Mouse (Mus musculus) right cerebral cortex, adult 18-20 months (tissue): ENCODE results near the gene Lrmda.

Experiments used
- DNase-seq: peaks from one replicate; pipeline ENCODE4 v3.0.0; 2022; ENCODE audit warnings: mixed read lengths

Gene Lrmda

GRCm38 (mm10) chr14:22995184-22995935, 975.8 kb downstream of the Lrmda start:
- no peak for DNase-seq

- no peak for DNase-seq
Measured at GRCm38 (mm10) chr14:22998906-22999305, 979.4 kb downstream of the Lrmda start.

- DNase-seq = no peak
Measured at GRCm38 (mm10) chr14:23011989-23012388, 992.5 kb downstream of the Lrmda start.

- DNase-seq = no peak
Measured at GRCm38 (mm10) chr14:23014747-23015286, 995.3 kb downstream of the Lrmda start.

GRCm38 (mm10) chr14:23015321-23016067, 996.0 kb downstream of the Lrmda start:
- DNase-seq = no peak

- DNase-seq = no peak
Measured at GRCm38 (mm10) chr14:23016068-23016611, 996.6 kb downstream of the Lrmda start.

GRCm38 (mm10) chr14:23041002-23041401, 1021.5 kb downstream of the Lrmda start:
- DNase-seq = no peak

GRCm38 (mm10) chr14:23045322-23045721, 1025.8 kb downstream of the Lrmda start:
- no peak for DNase-seq

GRCm38 (mm10) chr14:23046330-23046729, 1026.8 kb downstream of the Lrmda start:
- peak; percentile 55 for DNase-seq

GRCm38 (mm10) chr14:23051441-23051840, 1031.9 kb downstream of the Lrmda start:
- no peak for DNase-seq

GRCm38 (mm10) chr14:23052833-23053592, 1033.5 kb downstream of the Lrmda start:
- DNase-seq = no peak

GRCm38 (mm10) chr14:23057228-23057976, 1037.9 kb downstream of the Lrmda start:
- no peak for DNase-seq

- DNase-seq = no peak
Measured at GRCm38 (mm10) chr14:23057987-23058386, 1038.5 kb downstream of the Lrmda start.

- DNase-seq = no peak
Measured at GRCm38 (mm10) chr14:23078719-23079118, 1059.2 kb downstream of the Lrmda start.

GRCm38 (mm10) chr14:23084241-23084773, 1064.8 kb downstream of the Lrmda start:
- no peak for DNase-seq

- DNase-seq = no peak
Measured at GRCm38 (mm10) chr14:23084797-23085196, 1065.3 kb downstream of the Lrmda start.

GRCm38 (mm10) chr14:23093306-23093705, 1073.8 kb downstream of the Lrmda start:
- DNase-seq = no peak

GRCm38 (mm10) chr14:23094546-23095157, 1075.1 kb downstream of the Lrmda start:
- no peak for DNase-seq

GRCm38 (mm10) chr14:23095158-23096016, 1075.9 kb downstream of the Lrmda start:
- no peak for DNase-seq

- no peak for DNase-seq
Measured at GRCm38 (mm10) chr14:23096017-23096336, 1076.5 kb downstream of the Lrmda start.
